Mouse (Mus musculus): Measurements from ENCODE around the gene Inafm2. TPM values are rescaled to one million over a fixed set of nuclear protein-coding genes. Genes with fewer than 3 reads are reported as not detected.

Gene Inafm2
- total RNA-seq, 2 experiments from 2014 or later = 26.7 to 32.4 TPM

Other genes starting within 250 kb of the Inafm2 start
- gene Bmf, start 196.1 kb upstream of the Inafm2 start, total RNA-seq (2021) = 10 to 100 TPM in 1 of 2 experiments, 1 to 10 TPM in 1; 7.3 to 11.5 TPM
- 1 to 10 TPM; 1.9 to 2.2 TPM for gene Bub1b, start 147.5 kb upstream of the Inafm2 start, total RNA-seq (2021)
- 1 to 10 TPM; 6.4 to 9.9 TPM for gene Pak6, start 82.5 kb upstream of the Inafm2 start, total RNA-seq (2021)
- 1 to 10 TPM; 1.8 to 3.0 TPM for gene Ankrd63, start 41.8 kb upstream of the Inafm2 start, total RNA-seq (2021)
- gene Plcb2, start 17.3 kb upstream of the Inafm2 start, total RNA-seq (2021) = 1 to 10 TPM; 1.9 to 2.8 TPM
- gene Ccdc9b, start 16.9 kb downstream of the Inafm2 start, total RNA-seq (2021) = 10 to 100 TPM; 23.0 to 24.2 TPM
- gene Phgr1, start 27.0 kb downstream of the Inafm2 start, total RNA-seq (2021) = not detected
- gene Disp2, start 34.0 kb downstream of the Inafm2 start, total RNA-seq (2021) = under 1 TPM in 1 of 2 experiments, not detected in 1; 0.03 TPM
- 1 to 10 TPM; 1.4 to 1.6 TPM for gene Knstrn, start 68.2 kb downstream of the Inafm2 start, total RNA-seq (2021)
- gene Ivd, start 116.2 kb downstream of the Inafm2 start, total RNA-seq (2021) = 100 to 1,000 TPM; 297 to 304 TPM
- 10 to 100 TPM; 14.7 to 18.2 TPM for gene Bahd1, start 154.6 kb downstream of the Inafm2 start, total RNA-seq (2021)
- 1 to 10 TPM; 9.3 to 9.8 TPM for gene Chst14, start 180.7 kb downstream of the Inafm2 start, total RNA-seq (2021)

All from heart, postnatal 25 days (tissue).